Mouse (Mus musculus) lung, adult 2 months (tissue): ENCODE results near the gene Taok3.

Experiments used
- CTCF ChIP-seq: fragments of 200-500 bp; IDR thresholded peaks from 2 replicates; pipeline ENCODE4 v1.5.1; 2011; ENCODE audit warnings: mild to moderate bottlenecking, low read length, control low read depth; ENCODE audit not compliant: insufficient read depth
- POLR2A ChIP-seq: fragments of 200-500 bp; IDR thresholded peaks from 2 replicates; pipeline ENCODE4 v1.6.1; 2011; ENCODE audit warnings: low read depth, mild to moderate bottlenecking, control low read depth, low read length, borderline replicate concordance; ENCODE audit errors: extremely low read depth

DNA sequence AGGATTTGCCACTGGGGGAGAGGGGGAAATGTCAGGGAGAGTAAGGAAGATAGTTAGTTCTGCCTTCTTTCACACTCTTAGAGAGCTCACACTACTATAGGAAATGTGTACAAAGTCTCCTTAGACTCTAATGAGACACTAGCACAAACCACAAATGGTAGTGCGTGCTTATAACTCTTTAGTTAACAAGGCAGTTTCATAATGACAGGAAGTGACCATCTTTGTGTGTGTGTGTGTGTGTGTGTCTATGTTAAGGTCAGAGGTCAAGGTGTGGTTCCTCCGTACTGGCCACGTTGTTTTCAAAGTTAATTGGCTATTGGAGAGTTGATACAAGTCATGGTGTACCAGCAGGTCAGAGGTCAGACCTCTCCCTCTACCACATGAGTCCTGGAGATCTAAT lies 30.8 kb upstream of the Taok3 start:
- TF ChIP-seq CTCF: no peak
- TF ChIP-seq POLR2A: no peak
